Mouse (Mus musculus) neural tube, embryonic 12.5 days (tissue): ENCODE measurements around the gene Ehmt1. TPM values are rescaled to one million over a fixed set of nuclear protein-coding genes. Genes with fewer than 3 reads are reported as not detected.

Experiments used
- ATAC-seq: fragments of 200-750 bp; cut with Nextera tagmentation; 2 replicates; pipeline ENCODE4 v1.8.0; 2017; ENCODE audit warnings: low read depth, mild to moderate bottlenecking, moderate TSS enrichment, moderate library complexity; ENCODE audit not compliant: low FRiP score
- H3K27ac ChIP-seq: fragments of 300-500 bp; sonication (generic); 2 replicates; pipeline ENCODE4 v1.5.1; 2016
- H3K27me3 ChIP-seq: fragments of 300-500 bp; sonication (generic); replicated peaks from 2 replicates; pipeline ENCODE4 v1.6.1; 2016; ENCODE audit warnings: mild to moderate bottlenecking
- H3K36me3 ChIP-seq: fragments of 300-500 bp; sonication (generic); 2 replicates; pipeline ENCODE4 v1.6.1; 2016; ENCODE audit warnings: mild to moderate bottlenecking
- H3K4me1 ChIP-seq: fragments of 300-500 bp; sonication (generic); 2 replicates; pipeline ENCODE4 v1.6.1; 2016
- H3K4me2 ChIP-seq: fragments of 300-500 bp; sonication (generic); replicated peaks from 2 replicates; pipeline ENCODE4 v1.6.1; 2016; ENCODE audit warnings: mild to moderate bottlenecking
- H3K4me3 ChIP-seq: fragments of 300-500 bp; sonication (generic); 2 replicates; pipeline ENCODE4 v1.5.1; 2016
- H3K9ac ChIP-seq: fragments of 300-500 bp; sonication (generic); 2 replicates; pipeline ENCODE4 v1.6.1; 2016; ENCODE audit warnings: mild to moderate bottlenecking
- H3K9me3 ChIP-seq: fragments of 300-500 bp; sonication (generic); 2 replicates; pipeline ENCODE4 v1.6.1; 2016; ENCODE audit warnings: mild to moderate bottlenecking
- WGBS: fragments of 180-500 bp; shearing (Covaris S2); methylation state at CpG from one replicate; pipeline ENCODE4 v1.1.7; 2016; 5-methylcytosine and 5-hydroxymethylcytosine counted together
- polyA plus RNA-seq: library from polyadenylated mRNA; unstranded; fragments of >200 nt; fragmentation: Nextera tagmentation; extraction: Ambion mirVana; gene quantifications from 2 replicates; pipeline ENCODE4 v1.2.1, GENCODE M21; 2016

Ehmt1 gene
- polyA plus RNA-seq, 1 experiment from 2014 or later, result 121 TPM

DNA sequence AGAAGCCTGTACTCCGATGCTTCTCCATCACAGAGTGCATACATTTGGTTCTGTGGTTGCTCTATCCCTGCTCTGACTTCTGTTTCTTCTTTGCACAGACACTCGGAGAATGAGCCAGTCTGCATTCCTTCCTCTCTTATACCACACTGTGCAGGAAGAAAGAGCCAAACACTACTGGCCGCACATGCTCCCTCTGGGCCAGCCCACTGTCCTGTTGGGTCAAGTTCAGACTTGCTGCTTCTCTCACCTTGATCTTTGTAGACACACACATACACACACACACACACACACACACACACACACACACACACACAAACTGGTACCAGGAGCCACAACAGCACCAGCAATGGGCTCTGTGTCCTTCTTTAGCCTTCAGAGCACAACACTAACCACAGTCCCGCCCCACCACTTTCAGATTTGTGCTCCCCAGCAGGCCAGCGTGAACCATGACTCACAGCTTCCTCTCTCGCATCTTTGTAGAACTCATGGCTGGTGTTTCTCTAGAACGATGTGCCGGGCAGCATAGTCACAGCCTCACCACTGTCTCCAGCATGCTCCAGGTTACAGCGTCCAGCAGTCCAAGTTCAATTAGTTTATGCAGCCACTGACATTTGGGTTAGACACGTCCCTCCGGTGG lies 143.3 kb downstream of the Ehmt1 start:
- H3K27me3 ChIP-seq, result no peaks in the 10 kb centered on the region
- 79% methylated on average over 11 of the region's 11 CpGs for WGBS
- no peak overlapping the region for H3K27ac ChIP-seq
- no peak overlapping the region for H3K4me3 ChIP-seq
- H3K4me1 ChIP-seq, result 0 out of 2 replicates have a peak, but pooled peaks cover 4% of the 10 kb centered on the region
- ATAC-seq, result no peak
- H3K4me2 ChIP-seq, result no peak overlapping the region
- H3K9ac ChIP-seq, result no peak overlapping the region
- peaks cover 9% of the 10 kb centered on the region; the same call in 1 of the 2 replicates for H3K9me3 ChIP-seq
- H3K36me3 ChIP-seq, result no peaks in the 10 kb centered on the region

DNA sequence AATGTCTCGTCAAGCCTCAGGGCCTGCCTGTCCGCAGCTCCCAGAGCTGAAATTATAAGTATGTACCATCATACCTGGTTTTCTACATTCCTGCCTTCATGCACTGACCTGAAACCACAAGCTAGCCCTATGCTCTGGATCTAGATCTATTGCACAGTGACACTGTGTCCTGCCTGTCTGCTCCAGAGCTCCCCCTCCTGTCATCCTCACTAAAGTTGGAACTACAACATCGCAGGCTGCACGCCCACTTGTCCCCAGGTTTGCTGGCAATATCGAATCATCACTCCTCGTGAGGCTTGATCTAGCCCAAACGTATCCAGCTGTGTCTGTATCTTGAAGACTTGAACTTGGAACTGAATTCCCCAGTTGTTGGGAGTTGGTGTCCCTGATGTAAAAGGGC lies 144.6 kb downstream of the Ehmt1 start:
- ATAC-seq, result no peak
- H3K36me3 ChIP-seq, result no peaks in the 10 kb centered on the region

DNA sequence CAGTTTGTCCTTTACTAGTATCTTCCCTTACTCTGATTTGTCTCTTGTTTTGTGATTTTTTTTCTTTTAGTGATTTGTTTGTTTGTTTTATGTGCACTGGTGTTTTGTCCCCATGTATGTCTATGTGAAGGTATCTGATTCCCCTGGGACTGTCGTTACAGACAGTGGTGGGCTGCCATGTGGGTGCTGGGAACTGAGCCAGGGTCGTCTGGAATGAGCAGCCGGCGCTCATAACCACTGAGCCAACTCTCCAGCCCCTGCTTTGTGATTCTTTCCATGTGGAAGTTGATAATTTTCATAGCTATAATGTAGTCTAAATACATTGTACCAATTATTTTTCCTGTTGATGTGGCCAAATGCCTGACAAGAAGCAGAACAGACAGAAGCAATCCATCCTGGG lies 148.6 kb downstream of the Ehmt1 start:
- 84% methylated on average over 4 of the region's 4 CpGs for WGBS
- no peak for ATAC-seq
- Histone ChIP-seq H3K27me3 (no peaks in the 10 kb centered on the region), H3K4me1 (no peaks in the 10 kb centered on the region), H3K36me3 (no peaks in the 10 kb centered on the region), H3K27ac (no peak overlapping the region), H3K9me3 (no peaks in the 10 kb centered on the region), H3K9ac (no peak overlapping the region), H3K4me3 (no peak overlapping the region), H3K4me2 (no peak overlapping the region)

More for the DNA sequence above, 144.6 kb downstream of the Ehmt1 start:
- no peaks in the 10 kb centered on the region for H3K27me3 ChIP-seq
- no peak overlapping the region for H3K27ac ChIP-seq
- no peak overlapping the region for H3K9ac ChIP-seq
- H3K9me3 ChIP-seq, result 0 out of 2 replicates have a peak, but pooled peaks cover under 1% of the 10 kb centered on the region
- H3K4me1 ChIP-seq, result 0 out of 2 replicates have a peak, but pooled peaks cover 4% of the 10 kb centered on the region
- 70% methylated on average over 7 of the region's 7 CpGs for WGBS
- H3K4me2 ChIP-seq, result no peak overlapping the region
- H3K4me3 ChIP-seq, result no peak overlapping the region

DNA sequence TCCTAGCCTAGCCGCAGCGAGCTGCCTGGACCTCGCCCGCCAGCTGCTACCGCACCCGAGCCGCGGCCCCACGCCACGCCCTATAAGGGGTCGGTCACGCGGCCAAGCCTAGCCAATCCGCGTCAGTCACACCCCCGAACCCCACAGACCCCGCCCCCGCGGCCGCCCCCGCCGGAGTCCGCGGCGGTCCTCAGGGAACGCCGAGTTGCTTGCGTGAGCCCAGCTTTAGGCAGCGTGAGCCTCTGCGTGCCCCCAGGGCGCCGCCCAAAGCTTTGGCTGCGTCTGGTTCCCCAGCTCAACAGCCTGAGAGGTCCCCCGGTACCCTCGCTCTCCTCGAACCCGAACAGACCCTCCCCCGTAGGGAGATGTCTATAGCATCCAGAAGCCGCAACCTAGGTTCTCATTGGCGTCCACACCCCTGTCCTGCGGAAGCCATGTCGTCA lies 156.3 kb downstream of the Ehmt1 start, which contains the start of gene Cacna1b:
Gene Cacna1b (minus strand): TSS at position 38 of the 443 bp plus-strand sequence.
- whole genome bisulfite sequencing, result under 1% methylated on average over 42 of the region's 42 CpGs
- Histone ChIP-seq H3K27me3 (peaks cover 14% of the 10 kb centered on the region; the same call in 1 of the 2 replicates), H3K4me1 (peaks cover 19% of the 10 kb centered on the region), H3K4me2 (peak within 1 kb of the TSS; percentile 93), H3K27ac (peak within 1 kb of the TSS; percentile 43; the same call in 1 of the 2 replicates), H3K9ac (peak within 1 kb of the TSS; percentile 80), H3K4me3 (peak within 1 kb of the TSS; percentile 77), H3K36me3 (no peaks in the 10 kb centered on the region), H3K9me3 (no peaks in the 10 kb centered on the region)
- ATAC-seq, result peak; percentile 94

DNA sequence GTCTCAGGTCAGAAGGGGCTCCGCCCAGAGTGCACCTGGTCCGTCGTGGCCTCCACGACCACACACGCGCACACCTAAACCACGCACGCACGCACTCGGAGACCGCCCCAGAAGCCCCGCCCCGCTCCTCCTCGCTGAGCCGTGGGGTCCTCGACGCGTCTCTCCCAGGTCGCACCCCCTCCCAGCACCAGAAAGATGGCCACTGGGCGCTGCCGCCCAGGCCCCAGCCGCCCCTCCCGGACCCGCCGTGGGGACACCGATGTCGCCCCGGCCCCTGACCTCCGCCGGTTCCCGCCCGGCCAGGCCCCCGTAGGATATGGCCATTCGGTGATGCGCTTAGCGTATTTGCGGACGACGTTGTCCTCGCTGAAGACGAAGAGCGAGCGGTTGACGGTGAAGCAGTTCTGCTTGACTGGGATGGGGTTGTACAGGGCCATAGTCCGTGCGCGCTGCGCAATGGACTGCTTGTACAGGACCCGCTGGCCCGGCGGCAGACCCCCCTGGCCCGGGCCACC lies 156.9 kb downstream of the Ehmt1 start:
- Histone ChIP-seq H3K4me3 (peak overlapping the region; percentile 77), H3K4me1 (peaks cover 19% of the 10 kb centered on the region), H3K9ac (peak overlapping the region; percentile 80), H3K9me3 (no peaks in the 10 kb centered on the region), H3K36me3 (no peaks in the 10 kb centered on the region), H3K27me3 (peaks cover 14% of the 10 kb centered on the region; the same call in 1 of the 2 replicates), H3K4me2 (peak overlapping the region; percentile 93), H3K27ac (peak overlapping the region; percentile 43; the same call in 1 of the 2 replicates)
- WGBS, result 1% methylated on average over 52 of the region's 52 CpGs
- peak; percentile 72 for ATAC-seq

DNA sequence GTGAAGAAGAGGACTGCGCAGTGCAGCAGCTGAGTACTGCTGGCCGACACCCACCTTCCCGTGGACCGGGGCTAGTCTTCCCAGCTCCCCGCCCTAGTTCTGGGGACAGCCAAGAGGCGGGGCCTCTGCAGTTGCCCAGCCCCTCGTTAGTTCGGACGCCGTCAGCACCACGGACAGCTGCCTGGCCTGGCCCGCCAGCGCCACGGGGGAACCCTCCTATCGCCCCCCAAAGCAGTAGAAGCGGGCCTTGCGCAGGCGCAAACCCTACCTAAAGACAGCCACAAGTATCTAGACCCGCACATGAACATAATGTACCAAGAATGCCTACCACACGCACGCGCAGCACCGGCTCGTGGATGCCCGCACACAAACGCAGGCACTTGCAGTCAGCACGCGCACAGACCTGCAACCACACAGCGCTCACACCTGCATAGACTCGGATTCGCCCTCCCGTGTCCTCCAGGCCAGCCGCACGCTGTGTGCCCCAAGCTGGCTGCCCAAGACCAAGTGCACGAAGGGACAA lies 157.4 kb downstream of the Ehmt1 start:
- Histone ChIP-seq H3K9me3 (no peaks in the 10 kb centered on the region), H3K27me3 (peaks cover 14% of the 10 kb centered on the region; the same call in 1 of the 2 replicates), H3K4me2 (peak overlapping the region; percentile 93), H3K4me1 (peaks cover 19% of the 10 kb centered on the region), H3K9ac (peak overlapping the region; percentile 80), H3K36me3 (peaks cover 2% of the 10 kb centered on the region; the same call in 1 of the 2 replicates), H3K4me3 (peak overlapping the region; percentile 77), H3K27ac (no peak overlapping the region)
- under 1% methylated on average over 35 of the region's 35 CpGs for WGBS
- peak; percentile 51 for ATAC-seq

DNA sequence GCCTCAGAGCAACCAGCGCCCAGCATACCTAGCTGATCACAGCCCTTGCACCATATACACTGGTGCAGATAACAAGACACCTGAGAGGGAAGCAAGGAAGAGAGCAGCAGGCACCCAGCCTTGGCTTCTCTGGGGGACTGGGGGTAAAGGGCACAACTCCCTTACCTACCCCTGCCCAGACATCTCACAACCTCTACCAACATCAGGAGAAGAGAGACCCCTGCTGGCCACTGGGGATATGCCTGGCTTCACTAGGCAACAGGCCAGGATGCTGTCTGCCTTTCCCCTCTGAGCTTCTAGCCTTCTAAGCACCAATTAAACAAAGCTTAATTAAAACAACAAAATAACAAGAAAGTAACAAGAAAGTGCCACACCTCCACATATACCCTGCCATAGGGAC lies 164.1 kb downstream of the Ehmt1 start:
- Histone ChIP-seq H3K4me3 (no peak overlapping the region), H3K4me2 (no peak overlapping the region), H3K27me3 (no peaks in the 10 kb centered on the region), H3K4me1 (no peaks in the 10 kb centered on the region), H3K27ac (no peak overlapping the region), H3K9ac (no peak overlapping the region), H3K9me3 (no peaks in the 10 kb centered on the region), H3K36me3 (peaks cover 17% of the 10 kb centered on the region; the same call in 1 of the 2 replicates)
- WGBS, result 100% methylated on average over 1 of the region's 1 CpGs
- ATAC-seq, result peak; percentile 27

DNA sequence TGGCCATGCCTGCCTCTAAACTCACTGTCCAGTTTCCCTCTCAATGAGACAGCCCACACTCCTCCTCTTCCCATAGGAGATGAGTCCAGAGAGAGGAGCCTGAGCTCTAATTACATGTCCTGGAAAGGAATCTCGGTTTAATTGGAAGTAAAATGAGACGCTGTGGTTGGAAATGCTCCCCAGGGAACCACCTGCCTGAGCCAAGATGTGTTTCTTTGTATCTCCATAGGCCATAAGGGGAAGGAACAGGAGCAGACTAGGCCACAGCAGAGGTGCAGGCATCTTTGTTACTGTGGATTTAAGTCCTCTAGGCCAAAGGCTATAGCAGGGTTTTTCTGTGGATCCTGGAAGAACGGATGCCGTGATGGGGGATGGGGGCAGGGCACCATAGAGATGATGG lies 166.8 kb downstream of the Ehmt1 start:
- Histone ChIP-seq H3K4me1 (no peaks in the 10 kb centered on the region), H3K9me3 (no peaks in the 10 kb centered on the region), H3K36me3 (peaks cover 25% of the 10 kb centered on the region; the same call in 1 of the 2 replicates), H3K9ac (no peak overlapping the region), H3K27ac (no peak overlapping the region), H3K27me3 (no peaks in the 10 kb centered on the region), H3K4me3 (no peak overlapping the region), H3K4me2 (no peak overlapping the region)
- no peak for ATAC-seq
- 67% methylated on average over 4 of the region's 4 CpGs for WGBS

DNA sequence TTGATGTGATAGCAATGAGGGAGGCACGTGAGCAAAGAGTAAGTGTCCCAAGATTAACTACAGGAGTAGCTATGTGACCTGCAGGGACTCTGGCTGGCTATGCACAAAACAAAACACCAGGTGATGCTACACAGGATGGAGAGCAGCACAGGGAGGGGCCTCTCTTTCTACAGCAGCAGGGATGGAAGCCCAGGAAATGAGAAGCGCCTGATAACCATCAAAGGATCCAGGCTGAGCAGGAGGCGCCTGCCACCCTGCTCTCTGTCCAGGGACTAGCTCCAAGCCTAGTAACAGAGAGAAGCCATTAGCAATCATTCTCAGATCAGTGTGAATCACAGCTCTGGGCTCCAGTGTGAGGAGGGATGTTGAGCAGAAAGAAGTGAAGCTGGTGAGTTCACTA lies 169.4 kb downstream of the Ehmt1 start:
- no peaks in the 10 kb centered on the region for H3K4me1 ChIP-seq
- H3K4me2 ChIP-seq, result no peak overlapping the region
- no peaks in the 10 kb centered on the region for H3K9me3 ChIP-seq
- 73% methylated on average over 3 of the region's 3 CpGs for WGBS
- no peaks in the 10 kb centered on the region for H3K27me3 ChIP-seq
- no peak overlapping the region for H3K9ac ChIP-seq
- H3K27ac ChIP-seq, result no peak overlapping the region
- peaks cover 20% of the 10 kb centered on the region; the same call in 1 of the 2 replicates for H3K36me3 ChIP-seq
- ATAC-seq, result no peak
- no peak overlapping the region for H3K4me3 ChIP-seq

DNA sequence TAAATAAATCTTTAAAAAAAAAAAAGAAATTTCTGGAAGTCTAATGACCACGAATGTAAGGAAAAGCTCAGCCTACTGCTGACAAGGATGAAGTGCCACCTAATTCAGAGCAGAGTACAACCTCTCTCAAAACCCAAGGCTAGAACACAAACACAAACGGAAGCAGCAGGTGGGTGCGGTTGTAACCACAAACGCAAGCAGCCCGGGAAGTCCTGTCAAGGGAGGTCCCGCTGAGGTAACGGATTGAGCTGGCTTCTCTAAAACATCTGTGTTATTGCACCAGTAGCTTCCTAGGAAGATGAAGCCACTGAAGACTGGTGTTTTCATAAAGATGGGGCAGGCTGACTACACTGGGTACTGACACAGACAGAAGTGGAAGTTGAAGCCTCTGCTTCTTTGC lies 171.5 kb downstream of the Ehmt1 start:
- Histone ChIP-seq H3K9ac (no peak overlapping the region), H3K4me2 (no peak overlapping the region), H3K27ac (no peak overlapping the region), H3K4me1 (no peaks in the 10 kb centered on the region), H3K4me3 (no peak overlapping the region), H3K9me3 (no peaks in the 10 kb centered on the region), H3K27me3 (no peaks in the 10 kb centered on the region), H3K36me3 (peaks cover 13% of the 10 kb centered on the region; the same call in 1 of the 2 replicates)
- 62% methylated on average over 7 of the region's 7 CpGs for WGBS
- ATAC-seq, result no peak
